Mouse (Mus musculus) left cerebral cortex, postnatal 36 days (tissue): Measurements from ENCODE around the gene Mecom. TPM values are rescaled to one million over a fixed set of nuclear protein-coding genes. Genes with fewer than 3 reads are reported as not detected.

ENCODE experiments used
- DNase-seq, 2 experiments: peaks; one replicate each; pipeline ENCODE4 v3.0.0; 2021 to 2022; ENCODE audit warnings: low spot score in 2 of 2, mixed read lengths in 1 of 2
- intact Hi-C: fragments of 180-260 bp; cut with DNase I; formaldehyde crosslinking; loops from one replicate; pipeline ENCODE4 v1.15.1; 2025
- total RNA-seq, 2 experiments: library from RNA; stranded (reverse); gene quantifications; 2 replicates each; pipeline ENCODE4 v1.2.3; 2021

The Mecom gene
- total RNA-seq, 2 experiments from 2014 or later: 2.2 to 5.0 TPM

DNA sequence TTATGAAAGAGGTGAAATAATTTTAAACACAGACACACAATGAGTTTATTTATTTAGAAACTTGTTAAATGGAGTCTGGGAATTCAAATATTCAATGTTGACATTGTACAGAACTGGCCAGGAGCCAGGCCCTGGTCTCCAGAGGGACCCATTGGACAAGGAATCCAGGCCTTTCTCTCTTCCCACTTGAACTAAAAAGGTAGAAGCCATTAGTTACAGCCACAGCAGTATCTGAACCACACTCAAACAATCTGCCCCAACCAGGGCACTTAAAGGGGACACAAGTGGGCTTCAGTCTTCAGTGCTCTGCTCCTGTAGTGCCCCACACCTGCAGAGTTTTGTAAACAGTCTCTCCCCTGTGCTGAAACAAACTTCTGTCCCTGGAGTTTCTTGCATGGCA lies 44.0 kb downstream of the Mecom start:
- intact Hi-C loops: no loop called here
- no peak for DNase-seq

DNA sequence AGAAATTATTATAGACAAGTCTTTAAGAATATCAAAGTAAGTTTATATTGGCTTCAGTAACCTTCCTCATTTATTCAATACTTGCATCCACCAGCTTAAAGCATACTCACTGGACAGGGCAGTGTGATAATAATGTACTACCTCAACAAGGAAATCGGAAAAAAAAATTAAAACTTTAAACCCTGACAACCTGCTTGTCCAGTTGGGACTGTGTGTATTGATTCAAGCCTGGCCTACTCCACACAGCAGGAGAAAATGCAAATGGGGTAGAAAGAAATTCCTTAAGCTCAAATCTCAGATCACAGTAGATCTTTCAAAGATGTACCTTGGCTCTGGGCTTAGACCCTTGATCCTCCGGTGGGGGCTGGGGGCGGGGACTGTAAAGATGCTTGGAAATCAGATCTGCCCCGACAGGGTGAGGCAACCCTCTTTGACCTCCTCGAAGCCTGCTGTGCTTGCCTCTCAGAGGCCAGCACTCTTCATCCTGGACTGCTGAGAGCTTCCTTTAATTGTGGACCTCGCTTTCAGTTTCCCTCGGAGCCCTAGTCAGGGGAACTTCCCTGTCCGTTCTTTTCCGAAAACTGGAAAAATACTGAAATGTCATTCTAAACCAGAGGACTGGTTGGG lies 49.5 kb downstream of the Mecom start:
- no peak for DNase-seq
- intact Hi-C loops: no loop called here

DNA sequence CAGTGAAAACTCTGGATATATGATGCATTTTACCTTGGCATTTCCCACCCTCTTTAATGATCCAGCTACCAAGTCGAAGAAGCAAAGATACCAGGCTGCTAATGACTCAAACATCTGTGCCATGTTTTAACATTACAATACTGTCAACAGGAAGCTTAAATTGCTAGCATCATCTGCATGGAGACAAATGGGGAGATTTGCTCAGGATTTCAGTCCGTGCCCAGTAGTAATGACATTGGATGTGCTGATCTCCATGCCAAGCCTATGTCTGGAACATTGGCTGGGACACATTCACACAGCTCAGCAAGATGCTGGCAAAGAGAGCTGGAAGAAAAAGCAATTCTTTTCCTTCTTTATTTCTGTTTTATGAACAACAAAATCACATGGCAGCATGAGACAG lies 53.4 kb downstream of the Mecom start:
- intact Hi-C loops: no loop called here

DNA sequence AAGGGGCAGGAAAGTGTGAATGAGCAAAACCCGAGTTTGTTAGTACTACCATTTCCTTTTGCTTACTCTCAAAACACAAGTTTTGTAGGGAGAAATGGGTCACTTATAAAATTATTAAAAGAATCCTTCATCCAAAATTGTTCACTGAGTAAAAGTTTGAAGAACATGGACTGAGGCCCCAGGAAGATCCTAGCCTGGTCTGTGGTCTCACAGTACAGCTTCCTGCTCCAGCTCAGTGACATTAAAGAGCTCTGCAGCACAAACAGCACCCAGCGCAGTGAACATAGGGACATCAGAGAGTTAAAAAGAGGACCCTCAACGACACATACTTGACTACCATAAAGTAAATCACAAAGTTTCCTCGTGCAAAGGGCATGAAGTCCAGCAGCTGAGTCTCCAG lies 59.0 kb downstream of the Mecom start:
- no peak for DNase-seq
- intact Hi-C loops: no loop called here

More for the DNA sequence above, 53.4 kb downstream of the Mecom start:
- DNase-seq: no peak

DNA sequence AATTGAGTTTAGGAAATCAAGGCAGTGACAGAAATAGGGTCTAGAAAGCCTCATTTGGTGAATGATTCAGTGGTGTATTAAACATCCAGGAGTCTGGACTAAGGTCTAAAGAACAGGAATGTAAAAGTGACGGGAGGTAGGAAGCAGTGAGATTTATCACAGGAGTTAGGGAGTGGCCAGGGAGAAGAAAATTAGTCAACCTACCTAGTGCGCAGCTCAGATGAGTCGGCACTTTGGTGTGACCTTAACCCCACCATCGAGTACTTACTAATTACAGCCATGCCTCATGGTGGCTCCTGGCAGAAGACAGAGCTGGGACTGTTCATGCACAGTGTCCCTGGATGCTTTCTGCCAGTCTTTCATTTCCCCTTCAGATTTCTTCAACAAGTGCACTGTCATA lies 61.4 kb downstream of the Mecom start:
- intact Hi-C loops: no loop called here
- no peak for DNase-seq

DNA sequence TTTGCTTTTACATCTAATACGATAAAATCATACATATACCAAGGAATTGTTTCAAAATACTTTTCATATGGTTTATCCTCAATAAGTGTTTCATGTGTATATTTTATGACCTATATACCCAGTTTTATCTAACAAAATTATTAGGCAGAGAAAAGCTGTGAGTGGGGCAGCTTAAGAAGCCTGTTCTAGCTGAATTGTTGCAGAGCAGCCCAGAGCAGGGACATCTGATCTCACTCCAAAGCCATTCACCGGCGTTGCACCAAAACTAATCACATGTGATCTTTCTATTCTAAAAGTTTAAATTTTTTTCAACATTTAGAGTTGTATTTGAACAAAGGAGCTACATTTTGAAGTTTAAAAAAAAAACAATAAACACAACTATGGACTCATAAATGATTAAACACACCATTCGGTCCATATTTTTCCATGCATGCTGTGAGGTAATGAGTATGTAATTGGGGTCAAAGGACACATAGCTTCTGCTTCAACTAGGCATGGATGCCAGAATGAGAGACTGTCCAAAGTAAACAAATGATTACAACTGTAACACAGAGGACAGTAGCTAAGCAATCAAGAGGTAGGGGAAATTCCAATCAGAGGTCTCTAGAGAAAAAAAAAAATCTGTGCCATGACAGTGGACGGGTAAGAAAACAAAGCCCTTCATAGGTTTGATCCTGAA lies 64.7 kb downstream of the Mecom start:
- intact Hi-C loops: no loop called here
- no peak for DNase-seq

DNA sequence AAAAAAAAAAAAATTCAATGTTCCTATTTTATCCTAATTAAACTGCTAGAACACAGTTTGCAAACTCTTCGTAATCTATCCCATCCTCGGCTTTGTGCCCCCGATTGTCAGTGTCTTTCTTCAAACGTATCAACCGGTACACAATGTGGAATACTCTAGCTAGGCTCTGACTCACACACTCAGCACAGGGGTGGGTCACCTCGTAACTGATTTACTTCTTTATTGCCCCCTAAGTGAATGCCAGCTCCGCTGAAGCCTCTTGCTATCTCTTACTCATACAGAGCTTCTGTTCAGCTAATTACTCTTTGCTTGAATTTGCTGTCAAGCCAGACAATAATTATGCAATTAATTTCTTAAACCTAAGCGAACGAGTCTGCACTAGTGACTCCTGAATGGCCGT lies 66.1 kb downstream of the Mecom start:
- no peak for DNase-seq
- intact Hi-C loops: no loop called here

DNA sequence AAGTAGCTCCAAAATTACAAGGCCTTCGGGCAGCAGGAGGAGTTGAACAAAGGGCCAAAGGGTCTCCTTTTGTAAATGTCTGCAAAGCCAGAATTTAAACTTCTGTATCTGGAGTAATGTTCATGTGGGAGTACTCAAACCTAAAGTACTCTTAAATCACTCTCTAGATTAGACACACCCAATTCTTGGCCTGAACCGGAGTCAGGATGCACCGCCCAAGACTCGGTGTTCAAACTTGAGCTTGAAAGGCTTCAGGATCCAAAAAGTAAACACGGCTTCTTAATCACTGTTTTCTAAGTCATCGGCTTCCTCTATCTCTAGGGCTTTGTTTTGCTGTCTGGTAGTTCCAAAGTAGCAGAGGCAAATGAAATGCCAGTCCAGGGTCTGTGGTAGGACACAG lies 67.3 kb downstream of the Mecom start:
- intact Hi-C loops: no loop called here
- DNase-seq: no peak

DNA sequence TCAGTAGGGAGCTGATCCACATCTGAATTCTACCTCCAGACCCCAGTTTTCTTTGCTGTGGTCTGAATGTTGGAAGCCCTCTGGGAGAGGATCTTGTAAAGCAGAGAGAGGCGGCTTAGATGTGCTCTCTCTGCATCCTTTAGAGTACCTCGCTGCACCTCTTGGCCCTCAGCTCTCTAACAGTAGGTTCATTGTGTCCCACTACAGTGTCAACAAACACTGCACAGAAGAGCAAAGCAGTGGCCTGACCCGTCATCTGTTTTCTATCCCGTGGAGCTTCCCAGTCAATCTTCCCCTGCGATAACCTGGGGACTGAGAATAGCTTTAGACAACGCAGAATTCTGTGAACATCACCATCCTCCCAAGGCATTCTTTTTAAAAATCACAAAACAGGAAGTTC lies 69.6 kb downstream of the Mecom start:
- DNase-seq: no peak
- intact Hi-C loops: no loop called here

DNA sequence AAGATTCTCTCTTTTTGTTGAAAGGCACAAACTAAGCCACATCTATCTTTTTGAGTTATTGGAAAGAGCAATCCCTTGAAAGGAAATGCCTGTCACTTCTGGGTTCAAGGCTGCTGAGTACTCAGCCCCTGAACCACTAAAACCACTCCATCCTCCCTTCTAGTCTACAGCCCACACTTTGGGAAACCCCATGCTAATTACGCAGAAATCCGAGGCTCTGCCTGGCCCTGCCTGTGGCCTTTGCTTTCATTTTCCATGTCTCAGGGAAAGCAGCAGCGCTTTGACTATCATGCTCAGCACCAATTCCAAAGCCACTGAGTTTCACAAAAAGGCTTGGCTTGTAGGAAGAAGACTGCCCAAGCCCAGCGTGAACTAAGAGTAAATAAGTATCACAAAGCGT lies 70.8 kb downstream of the Mecom start:
- no peak for DNase-seq
- intact Hi-C loops: no loop called here

DNA sequence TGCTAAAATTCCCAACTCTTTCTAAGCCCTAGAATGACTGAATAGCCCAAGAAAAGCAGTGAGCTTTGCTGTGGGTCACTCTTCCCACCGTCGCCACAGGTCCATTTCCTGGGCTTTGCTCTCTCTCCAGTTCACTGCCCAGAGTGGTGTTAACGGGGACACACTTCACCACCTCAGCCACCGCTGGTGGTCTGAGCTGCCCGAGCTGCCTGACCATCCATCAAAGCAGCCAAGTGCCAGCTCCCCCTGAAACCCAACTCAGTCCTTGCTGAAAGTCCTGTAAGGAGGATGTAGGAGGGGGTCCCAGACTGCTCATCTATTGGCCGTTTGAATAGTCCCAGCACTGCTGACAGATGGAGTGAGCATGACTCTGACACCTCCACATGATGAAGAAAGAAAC lies 72.2 kb downstream of the Mecom start:
- intact Hi-C loops: no loop called here
- DNase-seq: no peak

DNA sequence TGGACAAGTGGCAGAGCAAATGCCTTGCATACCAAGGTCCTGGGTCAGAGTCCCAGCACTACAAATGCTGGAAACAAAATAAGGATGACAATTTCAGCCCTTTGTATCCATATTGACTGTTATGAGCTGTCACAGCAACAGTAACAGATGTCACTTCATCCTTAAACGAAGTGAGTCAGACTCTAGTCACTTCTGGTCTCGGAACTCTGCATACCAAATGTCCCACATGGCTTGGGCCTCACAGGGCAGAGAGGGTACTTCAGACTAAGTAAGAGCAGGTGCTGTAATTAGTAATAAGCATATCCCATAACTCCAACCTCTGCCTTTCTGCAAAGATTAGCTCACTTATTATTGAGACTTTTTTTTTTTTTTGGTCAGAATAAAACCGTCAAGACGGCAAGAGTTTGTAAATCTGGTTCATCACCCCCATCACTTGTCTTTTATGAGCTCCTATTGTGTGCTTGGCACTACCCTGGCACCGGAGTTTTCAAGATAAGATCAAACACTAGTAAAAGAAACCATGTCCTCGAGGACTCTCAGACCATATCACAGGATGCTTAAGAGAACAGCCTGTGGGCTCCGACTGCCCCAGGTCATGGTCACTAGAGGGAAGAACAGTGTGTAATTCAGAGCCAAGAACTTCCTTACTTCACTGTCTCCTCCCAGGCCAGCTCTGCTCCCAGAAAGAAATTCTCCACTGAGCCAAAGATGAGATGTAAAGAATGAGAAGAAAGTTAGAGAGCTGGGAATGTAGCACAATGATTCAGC lies 79.6 kb downstream of the Mecom start:
- intact Hi-C loops: no loop called here
- DNase-seq: no peak

DNA sequence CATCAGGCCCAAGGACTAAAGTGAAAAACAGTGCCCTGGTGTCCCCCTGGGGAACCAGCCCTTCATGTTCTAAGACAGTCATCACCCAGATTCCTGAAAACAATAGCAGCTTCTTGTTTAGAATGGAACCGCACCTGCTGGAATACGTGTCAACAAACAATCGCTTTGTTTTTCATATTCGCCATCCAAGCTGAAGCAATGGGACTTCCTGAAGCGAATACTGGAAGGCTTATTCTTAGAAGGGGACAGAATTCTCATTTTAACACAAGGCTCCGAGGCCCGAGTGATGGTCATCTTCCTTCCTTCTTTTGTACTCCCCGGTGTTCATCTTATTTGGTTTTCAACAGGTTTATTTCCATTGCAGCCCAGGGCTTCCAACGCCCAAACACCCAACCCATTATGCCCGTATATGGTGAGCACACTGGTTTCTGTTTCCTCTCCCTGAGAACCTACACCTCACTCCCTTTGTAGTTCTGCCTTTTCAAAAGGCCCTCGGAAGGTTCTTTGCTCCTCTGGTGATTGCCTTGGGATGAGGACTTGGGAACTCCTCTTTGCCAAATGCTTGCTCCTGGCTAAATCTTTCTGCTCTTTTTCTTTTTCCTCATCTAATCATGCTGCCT lies 81.7 kb downstream of the Mecom start:
- intact Hi-C loops: no loop called here
- DNase-seq: no peak

DNA sequence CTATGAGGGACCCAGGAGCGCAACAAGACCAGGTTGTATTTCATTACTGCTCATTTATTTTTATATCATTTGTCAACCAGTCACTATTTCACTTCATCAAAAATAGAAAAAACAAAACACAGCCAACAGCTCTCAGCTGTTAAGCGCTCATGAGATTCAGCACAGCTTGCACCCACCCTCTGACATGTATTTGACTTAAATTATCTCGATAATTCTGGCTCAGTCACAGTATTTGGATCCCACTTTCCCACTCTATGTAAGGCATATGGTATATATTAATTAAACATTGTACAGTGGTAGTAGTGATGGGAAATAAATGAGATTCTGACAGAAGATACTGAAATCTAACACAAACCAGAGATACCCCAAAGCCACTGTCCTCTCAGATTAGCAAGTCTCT lies 83.3 kb downstream of the Mecom start:
- intact Hi-C loops: no loop called here
- no peak for DNase-seq

DNA sequence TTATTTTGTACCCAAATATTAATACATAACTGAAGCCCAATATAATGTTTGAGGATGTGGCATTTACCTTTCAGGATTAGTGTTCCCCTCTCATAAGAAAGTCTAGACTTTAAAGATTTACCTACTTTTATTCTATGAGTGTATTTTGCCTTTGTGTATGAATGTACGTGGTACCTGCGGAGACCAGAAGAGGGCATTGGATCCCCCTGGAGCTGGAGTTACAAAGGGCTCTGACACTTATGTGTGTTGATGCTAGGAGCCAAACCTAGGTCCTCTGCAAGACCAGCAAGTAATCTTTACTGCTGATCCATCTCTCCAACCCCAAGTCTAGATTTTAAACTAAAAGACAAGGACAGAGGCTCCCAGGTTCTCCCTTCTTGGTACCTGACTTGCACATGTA lies 86.0 kb downstream of the Mecom start:
- no peak for DNase-seq
- intact Hi-C loops: no loop called here

DNA sequence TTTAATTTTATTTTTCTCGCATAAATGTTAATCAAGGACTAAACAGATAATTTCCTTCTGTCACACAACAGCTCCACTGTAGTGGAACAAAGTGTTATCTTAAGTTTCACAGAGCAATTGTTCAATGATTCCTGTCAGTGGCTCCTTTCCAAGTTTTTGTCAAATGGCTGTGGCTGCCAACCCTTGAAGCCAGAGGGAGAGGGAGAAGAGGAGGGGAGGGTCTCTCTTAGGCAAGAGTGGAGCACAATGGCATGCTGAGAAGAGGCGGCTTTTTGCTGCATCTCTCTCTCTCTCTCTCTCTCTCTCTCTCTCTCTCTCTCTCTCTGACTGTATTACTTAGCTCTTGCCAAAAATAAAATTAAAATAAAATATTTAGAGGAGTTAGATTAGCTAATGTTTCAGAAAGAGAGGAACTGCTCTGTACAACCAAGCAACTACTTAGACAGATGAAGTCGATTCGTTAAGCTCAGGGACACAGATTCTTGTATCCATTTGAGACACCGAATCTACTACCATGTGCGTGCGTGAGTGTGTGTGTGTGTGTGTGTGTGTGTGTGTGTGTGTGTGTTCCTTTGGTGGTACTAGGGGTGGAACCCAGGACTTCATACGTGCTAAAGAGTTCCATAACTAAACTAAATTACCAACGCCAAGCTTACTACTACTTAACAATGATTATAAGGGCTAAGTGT lies 86.8 kb downstream of the Mecom start:
- intact Hi-C loops: no loop called here
- DNase-seq: no peak

DNA sequence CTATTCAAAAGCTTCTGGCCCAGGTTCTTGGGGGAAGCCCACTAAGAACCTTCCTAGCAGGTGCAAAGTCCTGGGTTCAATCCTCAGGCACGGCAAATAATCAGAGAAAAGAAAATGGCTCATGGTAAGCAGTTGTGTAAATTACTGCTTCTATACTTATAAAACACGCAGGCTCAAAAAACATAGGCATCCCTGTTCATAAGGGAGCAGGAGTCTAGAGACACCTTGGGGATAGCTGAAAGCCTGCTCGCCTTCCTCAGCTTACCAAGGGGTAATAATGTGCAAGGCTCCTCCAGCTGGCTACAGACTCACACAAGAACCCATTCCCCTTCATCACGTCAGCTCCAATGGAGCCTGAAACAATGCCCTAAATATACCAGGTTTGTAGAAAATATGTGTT lies 88.2 kb downstream of the Mecom start:
- intact Hi-C loops: no loop called here
- no peak for DNase-seq

DNA sequence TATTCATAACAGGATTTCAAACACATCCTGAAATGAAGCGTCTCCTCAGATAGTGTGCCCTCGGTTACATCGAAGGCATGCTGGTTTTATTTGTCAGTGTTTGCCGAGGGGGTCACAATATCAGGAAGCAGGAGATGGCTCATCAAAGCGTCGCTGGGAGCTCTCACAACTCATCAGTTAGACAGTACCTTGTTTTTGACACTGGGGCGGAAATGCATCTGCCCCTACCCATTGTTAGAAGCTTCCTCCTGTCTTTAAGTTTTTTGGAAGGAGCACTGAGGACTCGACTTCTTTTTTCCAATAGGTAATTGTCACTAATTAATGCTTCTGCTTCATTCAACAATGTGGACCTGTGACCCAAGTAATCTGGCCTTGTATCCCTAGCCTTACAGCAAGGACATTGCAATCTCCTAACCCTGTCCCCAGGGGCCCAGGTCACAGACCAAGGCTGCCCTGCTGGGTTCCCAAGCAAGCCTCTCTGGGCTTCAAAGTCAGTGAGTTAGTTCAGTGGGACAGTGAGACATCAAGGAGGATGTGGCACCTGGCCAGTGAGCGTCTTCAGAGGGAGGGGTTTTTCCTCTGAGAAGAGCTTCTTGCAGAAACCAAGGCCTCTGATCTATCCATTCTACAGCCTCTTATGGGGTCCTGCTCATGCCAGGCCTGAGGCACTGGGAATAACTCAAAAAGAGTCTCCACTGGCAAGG lies 89.7 kb downstream of the Mecom start:
- DNase-seq: no peak
- intact Hi-C loops: no loop called here

DNA sequence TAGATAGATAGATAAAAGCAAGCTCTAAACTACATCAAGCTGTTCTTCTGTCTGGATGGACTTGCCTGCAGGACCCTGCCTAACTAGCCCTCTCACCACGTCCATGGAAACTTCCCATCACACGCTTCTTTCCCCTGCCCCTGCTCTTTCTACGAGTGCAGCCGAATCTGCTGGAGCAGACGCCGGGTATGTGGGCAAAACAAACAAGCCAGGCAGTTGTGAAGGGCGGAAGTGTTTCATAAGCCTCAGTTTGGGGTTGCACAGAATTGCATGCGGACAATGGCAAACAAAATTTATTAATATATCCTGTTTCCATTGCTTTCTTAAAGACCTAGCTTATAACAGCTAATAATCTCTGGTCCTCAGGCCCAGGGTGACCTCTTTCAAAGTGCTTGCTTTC lies 91.9 kb downstream of the Mecom start:
- intact Hi-C loops: no loop called here
- DNase-seq: no peak
